Mouse (Mus musculus): Measurements from ENCODE around the gene Patj. TPM values are rescaled to one million over a fixed set of nuclear protein-coding genes. Genes with fewer than 3 reads are reported as not detected.

Gene Patj
- polyA plus RNA-seq, 1 experiment from 2014 or later, result 20.0 TPM

DNA sequence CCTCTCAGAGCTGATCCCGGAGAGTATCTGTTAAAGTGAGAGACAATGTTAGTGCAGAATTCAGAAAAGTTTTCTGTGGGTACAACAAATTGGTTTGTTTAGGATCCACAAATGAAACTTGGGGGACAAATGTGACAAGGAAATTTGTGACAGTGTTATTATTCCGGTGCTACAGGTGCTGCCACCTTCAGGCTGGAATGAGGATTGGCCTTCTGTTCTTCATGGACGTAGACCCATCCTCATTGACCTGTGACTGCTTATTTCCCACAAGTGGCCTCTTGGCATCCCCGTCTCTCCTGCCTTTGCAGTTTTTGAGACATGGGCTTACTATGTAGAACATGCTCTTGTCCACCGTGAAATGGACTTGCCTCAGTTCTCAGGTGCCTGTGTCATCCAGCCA lies 104.6 kb downstream of the Patj start:
- no peak overlapping the region for H3K27ac ChIP-seq
- no peak overlapping the region for H3K4me3 ChIP-seq
- 83% methylated on average over 5 of the region's 5 CpGs for WGBS
- H3K36me3 ChIP-seq, result peaks cover 4% of the 10 kb centered on the region; the same call in 1 of the 2 replicates
- no peaks in the 10 kb centered on the region for H3K27me3 ChIP-seq (ENCODE audit: low read depth, poor library complexity, severe bottlenecking)
- H3K9me3 ChIP-seq (replicated peaks), result no peaks in the 10 kb centered on the region
- H3K4me1 ChIP-seq, result no peaks in the 10 kb centered on the region; the same call in 1 of the 2 replicates
- no peak for DNase-seq (ENCODE audit: low spot score)

GRCm38 (mm10) chr4:98500875-98501274 lies 105.3 kb downstream of the Patj start:
- no peaks in the 10 kb centered on the region for H3K27me3 ChIP-seq (ENCODE audit: low read depth, poor library complexity, severe bottlenecking)
- peaks cover 4% of the 10 kb centered on the region; the same call in 1 of the 2 replicates for H3K36me3 ChIP-seq
- WGBS, result 88% methylated on average over 2 of the region's 2 CpGs
- DNase-seq (ENCODE audit: low spot score), result no peak
- H3K9me3 ChIP-seq (replicated peaks), result no peaks in the 10 kb centered on the region
- peaks cover 3% of the 10 kb centered on the region; the same call in 1 of the 2 replicates for H3K4me1 ChIP-seq
- no peak overlapping the region for H3K4me3 ChIP-seq
- H3K27ac ChIP-seq, result no peak overlapping the region

DNA sequence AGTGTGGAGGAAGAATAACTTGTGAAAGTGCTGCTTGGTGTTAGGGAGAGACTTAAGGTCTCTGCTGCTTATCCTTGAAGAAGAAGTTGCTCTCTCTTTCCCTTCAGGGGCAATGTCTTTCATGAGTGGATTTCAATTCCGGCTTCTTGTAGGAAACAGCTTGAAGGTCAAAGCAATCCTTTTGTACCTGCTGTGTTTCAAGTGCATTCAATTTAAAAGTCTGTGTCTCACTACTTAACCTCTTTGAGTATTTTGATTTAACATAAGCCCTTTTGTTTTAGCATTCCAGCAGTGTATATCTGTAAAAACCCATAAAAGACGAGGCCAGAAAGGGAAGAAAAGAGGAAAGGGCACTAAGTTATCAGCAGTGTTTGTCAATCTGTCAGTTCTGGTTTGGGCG lies 109.2 kb downstream of the Patj start:
- Histone ChIP-seq H3K4me3 (no peak overlapping the region), H3K27ac (no peak overlapping the region), H3K27me3 (ENCODE audit: low read depth, poor library complexity, severe bottlenecking) (no peaks in the 10 kb centered on the region), H3K4me1 (peaks cover 18% of the 10 kb centered on the region), H3K36me3 (no peaks in the 10 kb centered on the region), H3K9me3 (replicated peaks) (no peaks in the 10 kb centered on the region)
- DNase-seq (ENCODE audit: low spot score), result no peak
- 80% methylated on average over 3 of the region's 3 CpGs for WGBS

DNA sequence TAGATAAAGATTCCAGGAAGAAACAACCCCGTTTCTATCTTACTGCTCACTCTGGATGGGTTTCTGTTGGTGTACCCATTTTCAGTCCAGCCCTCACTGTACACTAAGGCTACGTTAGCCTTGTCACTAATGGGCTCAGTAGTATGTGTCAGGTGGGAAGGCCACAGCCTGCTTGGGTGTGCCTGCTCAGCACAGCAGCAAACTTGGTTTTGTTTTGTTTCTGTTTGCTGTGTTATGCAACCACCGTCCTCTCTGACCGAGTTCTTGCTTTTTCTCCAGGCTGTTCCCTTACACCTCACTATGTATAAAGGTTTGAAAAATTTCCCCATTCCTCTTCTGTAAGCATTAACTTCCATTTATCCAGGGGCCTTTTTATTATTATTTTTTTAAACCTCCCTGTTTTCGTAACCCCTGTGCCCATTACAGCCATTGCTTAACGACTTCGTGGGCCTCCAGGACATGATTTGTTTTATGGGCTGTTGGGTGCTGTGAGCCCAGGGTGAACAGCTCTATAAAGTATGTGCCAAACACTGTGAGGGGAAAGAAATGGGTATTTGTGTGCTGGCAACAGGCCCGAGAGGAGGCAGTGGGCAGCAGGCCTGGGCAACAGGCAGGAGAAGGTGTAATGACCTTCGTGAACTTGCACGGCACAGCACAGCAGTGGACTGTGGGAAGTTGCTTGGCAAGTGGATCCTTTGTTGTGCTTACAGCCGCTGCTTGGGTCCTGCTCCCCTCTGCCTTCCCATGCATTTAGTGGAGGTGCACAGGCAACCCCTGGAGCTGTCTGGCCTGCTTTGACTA lies 113.1 kb downstream of the Patj start:
- no peaks in the 10 kb centered on the region for H3K27me3 ChIP-seq (ENCODE audit: low read depth, poor library complexity, severe bottlenecking)
- H3K9me3 ChIP-seq (replicated peaks), result no peaks in the 10 kb centered on the region
- peak overlapping the region; percentile 73 for H3K27ac ChIP-seq
- H3K36me3 ChIP-seq, result no peaks in the 10 kb centered on the region
- 73% methylated on average over 11 of the region's 11 CpGs for WGBS
- DNase-seq (ENCODE audit: low spot score), result no peak
- H3K4me1 ChIP-seq, result peaks cover 41% of the 10 kb centered on the region
- no peak overlapping the region for H3K4me3 ChIP-seq

- Histone ChIP-seq H3K36me3 (no peaks in the 10 kb centered on the region), H3K27ac (peak overlapping the region; percentile 73; the same call in 1 of the 2 replicates), H3K4me3 (no peak overlapping the region), H3K4me1 (peaks cover 41% of the 10 kb centered on the region), H3K9me3 (replicated peaks) (no peaks in the 10 kb centered on the region), H3K27me3 (ENCODE audit: low read depth, poor library complexity, severe bottlenecking) (no peaks in the 10 kb centered on the region)
- 70% methylated on average over 5 of the region's 5 CpGs for WGBS
- no peak for DNase-seq (ENCODE audit: low spot score)
These were observed 114.4 kb downstream of the Patj start for GRCm38 (mm10) chr4:98509939-98510338.

GRCm38 (mm10) chr4:98511296-98511695 lies 115.7 kb downstream of the Patj start:
- 89% methylated on average over 2 of the region's 2 CpGs for WGBS
- no peak overlapping the region for H3K4me3 ChIP-seq
- H3K4me1 ChIP-seq, result peaks cover 38% of the 10 kb centered on the region
- H3K27me3 ChIP-seq (ENCODE audit: low read depth, poor library complexity, severe bottlenecking), result no peaks in the 10 kb centered on the region
- H3K36me3 ChIP-seq, result no peaks in the 10 kb centered on the region
- no peaks in the 10 kb centered on the region for H3K9me3 ChIP-seq (replicated peaks)
- no peak for DNase-seq (ENCODE audit: low spot score)
- peak overlapping the region; percentile 42; the same call in 1 of the 2 replicates for H3K27ac ChIP-seq

GRCm38 (mm10) chr4:98511964-98512743 lies 116.6 kb downstream of the Patj start:
- H3K4me1 ChIP-seq, result peaks cover 38% of the 10 kb centered on the region
- WGBS, result 92% methylated on average over 10 of the region's 10 CpGs
- no peak overlapping the region for H3K27ac ChIP-seq

DNA sequence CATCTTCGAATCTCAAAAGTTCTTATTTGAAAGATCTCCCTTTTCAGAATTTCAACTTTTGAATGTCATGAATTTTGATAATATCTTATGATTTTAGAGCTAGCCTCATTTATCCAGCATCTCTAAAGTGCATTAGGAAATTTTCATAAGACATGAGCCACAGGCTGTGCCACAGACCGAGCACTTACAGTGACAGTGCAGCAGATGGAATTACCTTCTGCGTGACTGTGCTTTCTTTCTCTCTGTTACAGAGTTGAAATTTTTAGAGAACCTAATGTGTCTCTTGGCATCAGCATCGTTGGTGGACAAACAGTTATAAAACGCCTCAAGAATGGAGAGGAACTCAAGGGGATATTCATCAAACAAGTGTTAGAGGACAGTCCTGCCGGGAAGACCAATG lies 124.9 kb downstream of the Patj start:
- H3K9me3 ChIP-seq (replicated peaks), result no peaks in the 10 kb centered on the region
- no peak overlapping the region for H3K27ac ChIP-seq

More at GRCm38 (mm10) chr4:98511964-98512743, 116.6 kb downstream of the Patj start:
- Histone ChIP-seq H3K27me3 (ENCODE audit: low read depth, poor library complexity, severe bottlenecking) (no peaks in the 10 kb centered on the region), H3K4me3 (no peak overlapping the region), H3K9me3 (replicated peaks) (no peaks in the 10 kb centered on the region), H3K36me3 (no peaks in the 10 kb centered on the region)
- DNase-seq (ENCODE audit: low spot score), result no peak

DNA sequence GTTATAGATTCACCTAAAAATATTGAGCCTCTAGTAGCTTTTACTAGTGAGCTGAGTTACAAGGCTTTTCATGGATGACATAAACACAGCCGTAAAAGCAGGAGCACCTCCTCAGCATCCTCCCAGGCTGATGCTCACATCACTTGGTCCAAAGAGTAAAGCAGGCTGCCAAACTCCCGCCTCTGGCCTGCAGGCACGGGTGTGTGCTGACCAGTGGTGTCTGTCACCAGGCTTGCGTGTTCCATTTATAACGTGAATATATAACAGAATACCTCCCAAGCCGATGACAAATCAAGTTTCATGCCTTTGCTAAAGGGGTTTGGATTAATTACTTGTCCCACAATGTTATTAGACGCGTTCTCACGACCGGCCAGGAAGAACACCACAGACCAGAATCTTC lies 128.9 kb downstream of the Patj start:
- Histone ChIP-seq H3K27me3 (ENCODE audit: low read depth, poor library complexity, severe bottlenecking) (no peaks in the 10 kb centered on the region), H3K4me3 (no peak overlapping the region), H3K9me3 (replicated peaks) (no peaks in the 10 kb centered on the region), H3K27ac (no peak overlapping the region), H3K4me1 (0 out of 2 replicates have a peak, but pooled peaks cover 4% of the 10 kb centered on the region), H3K36me3 (no peaks in the 10 kb centered on the region)
- DNase-seq (ENCODE audit: low spot score), result no peak
- 96% methylated on average over 10 of the region's 10 CpGs for WGBS

More for the DNA sequence above, 124.9 kb downstream of the Patj start:
- H3K27me3 ChIP-seq (ENCODE audit: low read depth, poor library complexity, severe bottlenecking), result no peaks in the 10 kb centered on the region
- H3K4me1 ChIP-seq, result 0 out of 2 replicates have a peak, but pooled peaks cover 4% of the 10 kb centered on the region
- 90% methylated on average over 6 of the region's 6 CpGs for WGBS
- no peak overlapping the region for H3K4me3 ChIP-seq
- H3K36me3 ChIP-seq, result peaks cover 5% of the 10 kb centered on the region; the same call in 1 of the 2 replicates
- no peak for DNase-seq (ENCODE audit: low spot score)

- Histone ChIP-seq H3K27ac (no peak overlapping the region), H3K27me3 (ENCODE audit: low read depth, poor library complexity, severe bottlenecking) (no peaks in the 10 kb centered on the region), H3K4me3 (no peak overlapping the region), H3K36me3 (no peaks in the 10 kb centered on the region), H3K4me1 (no peaks in the 10 kb centered on the region), H3K9me3 (replicated peaks) (no peaks in the 10 kb centered on the region)
- WGBS, result 93% methylated on average over 3 of the region's 3 CpGs
- no peak for DNase-seq (ENCODE audit: low spot score)
These were observed 139.9 kb downstream of the Patj start for GRCm38 (mm10) chr4:98535446-98535845.

- no peak for DNase-seq (ENCODE audit: low spot score)
- 79% methylated on average over 2 of the region's 2 CpGs for WGBS
- Histone ChIP-seq H3K36me3 (no peaks in the 10 kb centered on the region), H3K27ac (no peak overlapping the region), H3K27me3 (ENCODE audit: low read depth, poor library complexity, severe bottlenecking) (no peaks in the 10 kb centered on the region), H3K4me1 (no peaks in the 10 kb centered on the region), H3K9me3 (replicated peaks) (no peaks in the 10 kb centered on the region), H3K4me3 (no peak overlapping the region)
These were observed 146.0 kb downstream of the Patj start for GRCm38 (mm10) chr4:98541591-98541990.

- H3K27ac ChIP-seq, result no peak overlapping the region
- WGBS, result 85% methylated on average over 3 of the region's 3 CpGs
- no peaks in the 10 kb centered on the region for H3K36me3 ChIP-seq
- no peak overlapping the region for H3K4me3 ChIP-seq
- H3K27me3 ChIP-seq (ENCODE audit: low read depth, poor library complexity, severe bottlenecking), result no peaks in the 10 kb centered on the region
- no peak for DNase-seq (ENCODE audit: low spot score)
- 0 out of 2 replicates have a peak, but pooled peaks cover 3% of the 10 kb centered on the region for H3K4me1 ChIP-seq
- H3K9me3 ChIP-seq (replicated peaks), result no peaks in the 10 kb centered on the region
These were observed 147.4 kb downstream of the Patj start for GRCm38 (mm10) chr4:98543001-98543400.

DNA sequence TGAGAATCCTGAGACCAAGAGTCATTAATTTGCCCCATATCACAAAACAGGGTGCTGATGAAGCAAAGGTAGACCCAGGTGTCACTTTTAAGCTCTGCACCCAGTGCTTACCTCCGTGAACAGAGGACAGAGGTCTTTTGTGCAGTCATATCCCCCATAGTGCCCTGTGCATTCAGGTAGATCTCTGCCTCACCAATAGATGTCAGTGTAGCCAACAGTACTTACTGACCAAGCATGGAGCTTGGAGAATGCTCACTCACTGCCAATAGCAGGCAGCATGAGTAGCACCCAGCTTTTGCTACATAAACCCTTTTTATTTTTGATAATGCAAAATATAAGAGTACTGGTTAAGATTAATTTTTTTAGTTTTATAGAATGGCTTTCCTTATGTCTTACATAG lies 149.8 kb downstream of the Patj start:
- 42% methylated on average over 1 of the region's 1 CpGs for WGBS
- Histone ChIP-seq H3K4me1 (0 out of 2 replicates have a peak, but pooled peaks cover 3% of the 10 kb centered on the region), H3K4me3 (no peak overlapping the region), H3K27ac (no peak overlapping the region), H3K27me3 (ENCODE audit: low read depth, poor library complexity, severe bottlenecking) (no peaks in the 10 kb centered on the region), H3K36me3 (no peaks in the 10 kb centered on the region), H3K9me3 (replicated peaks) (no peaks in the 10 kb centered on the region)
- DNase-seq (ENCODE audit: low spot score), result no peak

Measured in limb, embryonic 10.5 days (tissue).